Mouse (Mus musculus) left cerebral cortex, postnatal 14 days (tissue): ENCODE results near the gene Tnik. TPM values are rescaled to one million over a fixed set of nuclear protein-coding genes. Genes with fewer than 3 reads are reported as not detected.

Experiments used
- DNase-seq, 2 experiments: peaks; one replicate each; pipeline ENCODE4 v3.0.0; 2021 to 2022; ENCODE audit warnings: low spot score in 2 of 2, mixed read lengths in 1 of 2
- intact Hi-C: fragments of 180-260 bp; cut with DNase I; formaldehyde crosslinking; loops from one replicate; pipeline ENCODE4 v1.15.1; 2025
- long read RNA-seq, 2 experiments: library from polyadenylated mRNA; stranded (forward); transcript quantifications; one replicate each; pipeline ENCODE4 v2.0.0; 2021
- total RNA-seq, 2 experiments: library from RNA; stranded (reverse); gene quantifications; 2 replicates each; pipeline ENCODE4 v1.2.3; 2021

Gene Tnik
- total RNA-seq: 100 to 1,000 TPM; 216 to 232 TPM
- long read RNA-seq, experiment 1, full-length matches to known transcripts: 4 of 15 reads
- long read RNA-seq, experiment 1, partial matches to known transcripts: 5 of 15 reads
- long read RNA-seq, experiment 1, other reads (novel, unspliced or antisense): 6 of 15 reads
- long read RNA-seq, experiment 2, full-length matches to known transcripts: 7 of 17 reads
- long read RNA-seq, experiment 2, partial matches to known transcripts: 8 of 17 reads
- long read RNA-seq, experiment 2, other reads (novel, unspliced or antisense): 2 of 17 reads

DNA sequence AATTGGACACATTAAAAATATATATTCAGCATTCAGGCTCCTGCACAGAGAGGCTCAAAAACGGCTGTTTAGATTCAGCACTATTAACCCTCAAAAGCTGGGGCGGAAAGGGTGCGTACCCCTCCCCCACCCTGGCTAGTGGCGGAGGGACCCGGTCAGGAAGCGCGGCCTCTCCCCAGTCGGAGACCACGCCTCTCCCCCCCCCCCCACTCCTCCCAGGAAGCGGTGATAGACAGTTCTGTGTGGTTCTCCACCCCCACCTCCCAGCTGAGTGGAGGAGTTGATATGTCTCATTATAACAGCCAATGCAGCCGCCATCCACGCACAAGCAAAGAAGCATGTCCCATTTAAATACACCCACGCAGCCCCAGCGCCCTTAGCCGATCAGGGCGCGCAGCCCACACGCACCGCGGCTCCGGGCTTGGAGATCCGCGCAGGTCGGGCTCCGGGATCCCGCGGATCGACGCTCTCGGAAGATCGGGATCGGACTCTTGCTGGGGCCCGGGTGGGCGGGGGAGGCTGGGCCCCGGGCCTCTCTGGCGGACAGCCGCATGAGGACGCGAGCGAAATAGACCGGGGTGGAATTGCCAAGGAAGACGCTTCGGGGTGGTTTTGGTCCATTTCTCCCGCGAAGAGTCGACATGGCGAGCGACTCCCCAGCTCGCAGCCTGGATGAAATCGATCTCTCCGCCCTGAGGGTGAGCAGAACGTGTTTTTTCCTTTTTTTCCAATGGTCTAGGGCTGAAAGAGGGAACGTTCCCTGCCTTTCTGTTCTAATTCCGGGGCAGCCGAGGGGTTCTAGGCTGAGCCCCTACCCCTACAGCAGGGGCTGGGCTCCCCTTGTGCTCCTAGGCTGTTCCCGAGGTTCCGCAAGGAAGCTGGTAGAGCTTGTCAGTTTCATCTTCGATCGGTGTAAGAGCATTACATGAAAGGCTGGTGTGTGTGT, at the start of gene Tnik:
Gene Tnik, plus strand, starts transcription at position 213 of the 946 bp plus-strand sequence.
- intact Hi-C loops: loop anchor here (2.0 kb wide), 1 partner anchor 86 kb away; no protein-coding TSS in a partner anchor
- peak; percentile 93 to 97 for DNase-seq

DNA sequence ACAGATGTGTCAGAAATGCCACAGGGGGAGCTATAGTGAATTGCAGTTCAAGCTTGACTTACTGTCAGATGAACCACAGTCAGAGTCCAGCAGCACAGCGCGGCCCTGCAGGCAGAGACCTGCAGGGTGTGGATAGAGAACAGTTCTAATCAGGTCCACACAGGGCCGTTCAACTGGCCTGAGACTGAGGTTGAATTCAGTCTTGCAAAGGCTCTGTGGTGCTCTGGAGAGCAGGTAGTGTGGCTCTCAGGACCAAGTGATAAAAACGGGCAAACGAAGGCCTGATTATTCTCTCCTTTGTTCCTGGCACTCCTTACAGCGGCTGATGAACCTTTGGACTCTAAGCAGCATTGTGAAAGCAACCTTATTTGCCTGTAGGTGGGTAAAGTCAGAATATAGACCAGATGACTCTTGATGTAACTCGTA, 48.1 kb upstream of the Tnik start:
- intact Hi-C loops: no loop called here

DNA sequence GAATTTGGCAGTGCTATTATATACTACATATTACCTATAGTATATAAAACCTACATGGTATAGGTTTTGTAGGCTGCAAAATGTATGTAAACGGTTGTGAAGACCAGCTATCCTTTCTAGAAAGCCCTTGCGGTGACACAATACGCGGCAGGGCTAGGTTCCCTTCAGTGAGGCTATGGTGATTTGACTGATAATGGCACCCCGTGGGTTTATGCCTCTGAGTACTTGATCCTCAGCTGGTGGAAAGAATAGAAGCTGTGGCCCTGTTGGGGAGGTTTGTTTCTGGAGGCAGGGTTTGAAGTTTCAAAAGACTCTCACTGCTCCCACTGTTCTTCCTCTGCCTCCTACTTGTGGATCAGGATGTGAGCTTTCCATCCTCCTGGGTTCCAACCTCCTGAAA, 46.0 kb upstream of the Tnik start:
- intact Hi-C loops: no loop called here

More for the DNA sequence above, 48.1 kb upstream of the Tnik start:
- no peak for DNase-seq

DNA sequence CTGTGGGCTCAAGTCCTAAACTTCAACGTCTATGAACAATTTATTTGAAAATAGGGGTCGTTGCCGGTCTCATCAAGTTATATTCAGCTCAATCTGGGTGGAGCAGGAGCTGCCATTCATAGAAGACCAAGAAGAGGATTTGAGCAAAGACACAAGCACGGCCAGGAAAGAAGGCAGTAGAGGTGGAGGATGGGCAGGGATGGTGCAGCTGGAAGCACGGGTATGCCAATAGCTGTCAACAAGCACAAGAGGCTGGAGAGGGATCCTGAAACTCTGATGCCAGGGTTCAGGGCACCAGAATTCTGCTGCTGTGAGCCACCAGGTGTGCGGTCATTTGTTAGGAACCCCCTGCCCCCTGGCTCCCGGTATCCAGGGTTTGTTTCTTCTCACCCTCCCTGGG, 43.5 kb upstream of the Tnik start:
- DNase-seq: no peak

More for the DNA sequence above, 46.0 kb upstream of the Tnik start:
- DNase-seq: no peak

DNA sequence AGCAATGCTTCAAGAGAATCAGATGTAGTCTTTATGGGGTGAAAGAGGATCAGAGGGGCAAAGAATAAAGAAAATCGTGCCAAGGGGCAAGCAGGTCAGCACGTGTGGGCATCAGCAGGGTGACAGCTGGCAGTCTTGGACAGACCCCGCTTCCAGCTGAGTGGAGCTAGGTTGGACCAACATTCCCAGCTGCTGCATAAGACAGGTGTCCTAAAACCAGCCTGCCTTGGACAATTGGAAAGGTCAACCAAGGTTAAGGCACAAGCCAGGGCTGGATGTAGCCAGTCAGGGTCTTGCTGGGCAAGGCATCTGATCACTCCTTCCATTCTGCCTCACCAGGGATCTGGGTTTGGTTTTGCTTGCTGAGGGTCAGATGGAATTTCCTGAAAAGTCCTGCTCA, 43.0 kb upstream of the Tnik start:
- intact Hi-C loops: no loop called here
- DNase-seq: no peak

More for the DNA sequence above, 43.5 kb upstream of the Tnik start:
- intact Hi-C loops: no loop called here

GRCm38 (mm10) chr3:28224437-28225356, 38.3 kb upstream of the Tnik start:
- intact Hi-C loops: no loop called here
- peak in 1 of 2 experiments; percentile 19 for DNase-seq

GRCm38 (mm10) chr3:28225357-28225905, 37.6 kb upstream of the Tnik start:
- intact Hi-C loops: no loop called here
- DNase-seq: peak in 1 of 2 experiments; percentile 12

- intact Hi-C loops: no loop called here
- DNase-seq: no peak
Observed at GRCm38 (mm10) chr3:28226181-28226580, 36.8 kb upstream of the Tnik start.

DNA sequence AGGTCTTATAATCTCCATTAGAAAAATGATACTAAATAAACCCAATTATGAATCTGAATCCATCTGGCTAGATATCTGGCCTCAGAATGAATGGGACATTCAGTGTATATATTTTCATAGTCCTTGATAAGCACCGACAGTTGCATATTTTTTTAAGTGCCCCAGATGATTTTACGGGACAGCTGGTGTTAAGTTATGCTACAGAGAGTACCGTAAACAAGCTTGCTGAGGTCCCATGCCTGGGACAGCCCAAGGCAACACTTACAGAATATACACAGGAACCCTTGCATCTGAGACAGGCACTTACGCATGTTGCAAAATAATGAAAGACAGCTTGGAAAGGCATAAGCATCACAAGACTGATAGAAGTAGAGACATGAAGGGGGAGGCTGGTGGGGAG, 34.1 kb upstream of the Tnik start:
- intact Hi-C loops: no loop called here
- no peak for DNase-seq

GRCm38 (mm10) chr3:28229503-28229902, 33.5 kb upstream of the Tnik start:
- no peak for DNase-seq
- intact Hi-C loops: no loop called here

GRCm38 (mm10) chr3:28232885-28233284, 30.1 kb upstream of the Tnik start:
- intact Hi-C loops: no loop called here

GRCm38 (mm10) chr3:28234179-28234578, 28.8 kb upstream of the Tnik start:
- DNase-seq: no peak
- intact Hi-C loops: no loop called here

More at GRCm38 (mm10) chr3:28232885-28233284, 30.1 kb upstream of the Tnik start:
- no peak for DNase-seq

DNA sequence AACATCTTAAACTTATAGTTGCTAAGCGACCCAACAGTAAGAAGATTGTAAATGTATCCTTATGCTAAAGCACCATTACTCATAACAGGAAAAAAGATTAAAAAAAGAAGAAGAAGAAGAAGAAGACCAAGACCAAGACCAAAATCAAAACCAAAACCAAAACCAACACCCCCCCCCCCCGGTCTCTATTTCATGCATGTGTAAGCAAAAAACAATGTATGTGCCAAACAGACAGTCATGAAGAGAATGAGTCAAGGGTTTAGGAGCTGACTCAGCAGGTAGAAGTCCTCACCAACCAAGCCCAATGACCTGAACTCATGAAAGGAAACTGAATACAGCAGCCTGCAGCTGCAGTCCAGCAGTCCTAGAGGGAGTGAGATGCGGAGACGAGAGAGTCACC, 26.3 kb upstream of the Tnik start:
- intact Hi-C loops: no loop called here
- no peak for DNase-seq

- no peak for DNase-seq
- intact Hi-C loops: no loop called here
Observed at GRCm38 (mm10) chr3:28238136-28238535, 24.9 kb upstream of the Tnik start.

- intact Hi-C loops: no loop called here
- peak; percentile 24 to 61 for DNase-seq
Observed at GRCm38 (mm10) chr3:28242561-28242960, 20.5 kb upstream of the Tnik start.

- intact Hi-C loops: no loop called here
- no peak for DNase-seq
Observed at GRCm38 (mm10) chr3:28244244-28244890, 18.6 kb upstream of the Tnik start.

DNA sequence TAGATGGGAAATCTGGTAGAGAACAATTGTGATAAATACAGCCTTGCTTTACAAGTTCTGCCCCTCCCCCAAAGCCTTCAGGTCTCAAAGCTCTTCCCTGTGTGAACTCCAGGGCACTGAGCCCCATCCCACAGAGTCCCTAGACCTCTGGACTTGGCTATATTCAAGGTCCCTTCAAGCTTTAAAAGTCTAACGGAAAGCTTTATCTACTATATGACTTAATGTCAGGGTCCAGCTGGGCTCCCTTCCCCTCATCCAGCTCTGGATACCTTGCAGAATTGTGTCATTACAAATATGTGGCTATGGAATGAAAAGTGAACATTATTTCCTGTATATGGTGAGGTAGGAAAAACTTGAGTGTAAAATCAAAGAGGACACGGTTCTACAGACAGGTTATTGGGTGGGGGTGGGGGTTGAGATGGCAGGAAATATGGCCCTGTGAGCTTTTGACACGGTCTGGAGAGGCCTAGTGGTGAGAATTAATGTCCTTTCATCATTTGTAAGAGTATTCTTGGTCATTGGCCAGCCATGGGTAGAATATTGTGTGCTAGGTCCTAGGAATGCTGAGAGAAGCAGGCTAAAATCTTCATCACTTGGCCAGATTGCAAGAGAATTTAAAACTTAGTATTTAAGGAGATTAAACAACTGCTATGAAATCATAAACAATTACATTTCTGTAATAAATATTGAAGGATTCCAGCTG, 14.6 kb upstream of the Tnik start:
- no peak for DNase-seq
- intact Hi-C loops: no loop called here

DNA sequence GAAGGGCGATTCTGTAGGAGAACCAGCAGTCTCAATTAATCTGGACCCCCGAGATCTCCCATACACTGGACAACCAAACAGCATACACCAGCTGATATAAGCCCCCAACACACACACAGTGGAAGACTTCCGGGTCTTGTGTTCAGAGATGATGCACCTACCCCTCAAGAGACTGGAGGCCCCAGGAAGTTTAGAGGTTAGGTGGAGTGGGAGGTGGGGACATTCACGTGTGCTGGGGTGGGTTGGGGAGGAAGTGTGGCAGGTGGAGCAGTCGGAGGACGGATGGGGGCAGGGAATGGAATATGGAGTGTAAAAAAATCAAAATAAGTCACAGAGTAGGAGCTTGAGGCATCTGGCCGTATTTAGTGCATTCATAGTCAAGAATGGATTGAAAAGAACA, 7.3 kb upstream of the Tnik start:
- DNase-seq: no peak
- intact Hi-C loops: no loop called here
